Mouse (Mus musculus): Measurements from ENCODE around the gene Triobp. TPM values are rescaled to one million over a fixed set of nuclear protein-coding genes. Genes with fewer than 3 reads are reported as not detected.

Gene Triobp
- total RNA-seq, 1 experiment from 2014 or later, result 28.3 TPM

Other genes with a start within 250 kb of the Triobp start
- gene Elfn2, start 229.0 kb upstream of the Triobp start, total RNA-seq (2017), result 0.20 and 1.3 TPM in 2 replicates
- 45.7 and 53.7 TPM in 2 replicates for gene Mfng, start 174.2 kb upstream of the Triobp start, total RNA-seq (2017)
- gene Card10, start 144.7 kb upstream of the Triobp start, total RNA-seq (2017), result 0.13 TPM in 1 of 2 replicates, not detected in the other
- gene Cdc42ep1, start 105.1 kb upstream of the Triobp start, total RNA-seq (2017), result not detected in 2 replicates
- gene Lgals2, start 92.2 kb upstream of the Triobp start, total RNA-seq (2017), result not detected in 2 replicates
- 11.9 and 12.3 TPM in 2 replicates for gene Gga1, start 70.5 kb upstream of the Triobp start, total RNA-seq (2017)
- gene Gm49510, start 48.1 kb upstream of the Triobp start, total RNA-seq (2017), result 1.7 TPM in 1 of 2 replicates, not detected in the other
- 19.9 and 27.4 TPM in 2 replicates for gene Sh3bp1, start 48.0 kb upstream of the Triobp start, total RNA-seq (2017)
- gene Pdxp, start 33.8 kb upstream of the Triobp start, total RNA-seq (2017), result 7.7 and 8.4 TPM in 2 replicates
- gene Lgals1, start 21.0 kb upstream of the Triobp start, total RNA-seq (2017), result 77.1 and 108 TPM in 2 replicates
- 23.7 and 37.5 TPM in 2 replicates for gene Nol12, start 12.8 kb upstream of the Triobp start, total RNA-seq (2017)
- 75.7 and 76.0 TPM in 2 replicates for gene H1f0, start 80.7 kb downstream of the Triobp start, total RNA-seq (2017)
- 1.5 and 1.7 TPM in 2 replicates for gene Galr3, start 94.2 kb downstream of the Triobp start, total RNA-seq (2017)
- 15.1 and 15.6 TPM in 2 replicates for gene Ankrd54, start 115.2 kb downstream of the Triobp start, total RNA-seq (2017)
- gene Eif3l, start 127.5 kb downstream of the Triobp start, total RNA-seq (2017), result 204 and 224 TPM in 2 replicates
- gene Micall1, start 161.2 kb downstream of the Triobp start, total RNA-seq (2017), result 3.4 and 6.7 TPM in 2 replicates
- gene Polr2f, start 193.3 kb downstream of the Triobp start, total RNA-seq (2017), result 42.5 and 72.2 TPM in 2 replicates
- gene 1700088E04Rik, start 193.5 kb downstream of the Triobp start, total RNA-seq (2017), result 0.84 and 1.9 TPM in 2 replicates
- not detected in 2 replicates for gene Sox10, start 217.5 kb downstream of the Triobp start, total RNA-seq (2017)

All from hematopoietic stem cell, adult 5-6 weeks (primary cell).